Mouse (Mus musculus): ENCODE results near the gene Pate4. TPM values are rescaled to one million over a fixed set of nuclear protein-coding genes. Genes with fewer than 3 reads are reported as not detected.

Pate4 gene
- total RNA-seq, 2 experiments from 2014 or later: not detected

Other genes starting within 250 kb of the Pate4 start
- 10 to 100 TPM in 1 of 2 experiments, 1 to 10 TPM in 1; 7.8 to 10.5 TPM for gene Cdon, start 190.8 kb downstream of the Pate4 start, total RNA-seq (2021)
- gene Gm1113, start 93.7 kb downstream of the Pate4 start, total RNA-seq (2021): not detected
- gene Ddx25, start 53.4 kb downstream of the Pate4 start, total RNA-seq (2021): 10 to 100 TPM; 16.4 to 16.6 TPM
- gene Pus3, start 53.3 kb downstream of the Pate4 start, total RNA-seq (2021): 10 to 100 TPM; 11.4 to 12.9 TPM
- under 1 TPM; 0.79 to 0.81 TPM for gene Pate2, start 41.7 kb downstream of the Pate4 start, total RNA-seq (2021)
- 1 to 10 TPM; 8.5 to 8.6 TPM for gene Hyls1, start 41.5 kb downstream of the Pate4 start, total RNA-seq (2021)
- gene Pate3, start 36.3 kb upstream of the Pate4 start, total RNA-seq (2021): not detected
- gene Pate1, start 75.4 kb upstream of the Pate4 start, total RNA-seq (2021): not detected
- not detected for gene Gm17677, start 129.1 kb upstream of the Pate4 start, total RNA-seq (2021)
- not detected for gene Gm17727, start 166.2 kb upstream of the Pate4 start, total RNA-seq (2021)
- not detected for gene Gm27235, start 178.2 kb upstream of the Pate4 start, total RNA-seq (2021)
- not detected for gene D730048I06Rik, start 178.2 kb upstream of the Pate4 start, total RNA-seq (2021)
- not detected for gene 9230110F15Rik, start 232.2 kb upstream of the Pate4 start, total RNA-seq (2021)

All from left cerebral cortex, postnatal 10 days (tissue).